Mouse (Mus musculus): ENCODE results near the gene Tuba1c. TPM values are rescaled to one million over a fixed set of nuclear protein-coding genes. Genes with fewer than 3 reads are reported as not detected.
"Not testable (repeated sequence)": the region's sequence is repeated elsewhere in the genome, so short reads cannot be mapped to it uniquely, and the experiment has no call there.

Gene Tuba1c
- polyA plus RNA-seq, 1 experiment from 2014 or later = 202 TPM

GRCm38 (mm10) chr15:99038797-99039196 lies 9.1 kb downstream of the Tuba1c start:
- no peak for ATAC-seq (replicated peaks; ENCODE audit: low FRiP score)
- Histone ChIP-seq H3K27ac (ENCODE audit: low read depth, low read length) (no peak overlapping the region), H3K9me3 (ENCODE audit: control insufficient read depth, low read length) (no peaks in the 10 kb centered on the region), H3K4me2 (no peak overlapping the region), H3K36me3 (ENCODE audit: control insufficient read depth, insufficient read depth, low read length) (peaks cover 23% of the 10 kb centered on the region), H3K9ac (ENCODE audit: low read depth, low read length) (no peak overlapping the region), H3K4me1 (replicated peaks; ENCODE audit: control insufficient read depth, insufficient read depth, low read length) (peaks cover 6% of the 10 kb centered on the region; the same call in 1 of the 2 replicates), H3K27me3 (replicated peaks; ENCODE audit: control insufficient read depth, insufficient read depth, low read length) (no peaks in the 10 kb centered on the region), H3K4me3 (ENCODE audit: low read depth, low read length) (no peak overlapping the region)
- 83% methylated on average over 5 of the region's 5 CpGs for WGBS
- no peak for DNase-seq (ENCODE audit: low spot score)

GRCm38 (mm10) chr15:99039306-99039705 lies 9.6 kb downstream of the Tuba1c start:
- H3K27ac ChIP-seq (ENCODE audit: low read depth, low read length) = no peak overlapping the region
- peaks cover 6% of the 10 kb centered on the region; the same call in 1 of the 2 replicates for H3K4me1 ChIP-seq (replicated peaks; ENCODE audit: control insufficient read depth, insufficient read depth, low read length)
- H3K4me3 ChIP-seq (ENCODE audit: low read depth, low read length) = no peak overlapping the region
- H3K4me2 ChIP-seq = no peak overlapping the region
- ATAC-seq (replicated peaks; ENCODE audit: low FRiP score) (no peak), DNase-seq (ENCODE audit: low spot score) (no peak)
- 78% methylated on average over 4 of the region's 4 CpGs for WGBS
- H3K27me3 ChIP-seq (replicated peaks; ENCODE audit: control insufficient read depth, insufficient read depth, low read length) = no peaks in the 10 kb centered on the region
- no peaks in the 10 kb centered on the region for H3K9me3 ChIP-seq (ENCODE audit: control insufficient read depth, low read length)
- peaks cover 23% of the 10 kb centered on the region for H3K36me3 ChIP-seq (ENCODE audit: control insufficient read depth, insufficient read depth, low read length)
- no peak overlapping the region for H3K9ac ChIP-seq (ENCODE audit: low read depth, low read length)

- Histone ChIP-seq H3K4me3 (ENCODE audit: low read depth, low read length) (no peak overlapping the region), H3K27ac (ENCODE audit: low read depth, low read length) (no peak overlapping the region), H3K4me2 (no peak overlapping the region), H3K9ac (ENCODE audit: low read depth, low read length) (no peak overlapping the region), H3K36me3 (ENCODE audit: control insufficient read depth, insufficient read depth, low read length) (peaks cover 14% of the 10 kb centered on the region), H3K27me3 (replicated peaks; ENCODE audit: control insufficient read depth, insufficient read depth, low read length) (no peaks in the 10 kb centered on the region), H3K9me3 (ENCODE audit: control insufficient read depth, low read length) (no peaks in the 10 kb centered on the region), H3K4me1 (replicated peaks; ENCODE audit: control insufficient read depth, insufficient read depth, low read length) (peaks cover 6% of the 10 kb centered on the region; the same call in 1 of the 2 replicates)
- 53% methylated on average over 26 of the region's 26 CpGs for WGBS
- peak; percentile 34 for DNase-seq (ENCODE audit: low spot score)
- ATAC-seq (replicated peaks; ENCODE audit: low FRiP score) = peak; percentile 43; the same call in 1 of the 2 replicates
These were observed 10.6 kb downstream of the Tuba1c start for GRCm38 (mm10) chr15:99039996-99040919.

GRCm38 (mm10) chr15:99040920-99041856 lies 11.5 kb downstream of the Tuba1c start:
- Histone ChIP-seq H3K4me2 (no peak overlapping the region), H3K36me3 (ENCODE audit: control insufficient read depth, insufficient read depth, low read length) (peaks cover 12% of the 10 kb centered on the region), H3K27me3 (replicated peaks; ENCODE audit: control insufficient read depth, insufficient read depth, low read length) (no peaks in the 10 kb centered on the region), H3K4me3 (ENCODE audit: low read depth, low read length) (no peak overlapping the region), H3K4me1 (replicated peaks; ENCODE audit: control insufficient read depth, insufficient read depth, low read length) (peaks cover 6% of the 10 kb centered on the region; the same call in 1 of the 2 replicates), H3K9ac (ENCODE audit: low read depth, low read length) (no peak overlapping the region), H3K27ac (ENCODE audit: low read depth, low read length) (no peak overlapping the region), H3K9me3 (ENCODE audit: control insufficient read depth, low read length) (no peaks in the 10 kb centered on the region)
- ATAC-seq (replicated peaks; ENCODE audit: low FRiP score) (no peak), DNase-seq (ENCODE audit: low spot score) (no peak)
- 67% methylated on average over 21 of the region's 21 CpGs for WGBS

- Histone ChIP-seq H3K9me3 (ENCODE audit: control insufficient read depth, low read length) (no peaks in the 10 kb centered on the region), H3K4me1 (replicated peaks; ENCODE audit: control insufficient read depth, insufficient read depth, low read length) (peaks cover 6% of the 10 kb centered on the region; the same call in 1 of the 2 replicates), H3K9ac (ENCODE audit: low read depth, low read length) (no peak overlapping the region), H3K36me3 (ENCODE audit: control insufficient read depth, insufficient read depth, low read length) (peaks cover 5% of the 10 kb centered on the region; the same call in 1 of the 2 replicates), H3K4me3 (ENCODE audit: low read depth, low read length) (no peak overlapping the region), H3K4me2 (no peak overlapping the region), H3K27ac (ENCODE audit: low read depth, low read length) (no peak overlapping the region), H3K27me3 (replicated peaks; ENCODE audit: control insufficient read depth, insufficient read depth, low read length) (no peaks in the 10 kb centered on the region)
- ATAC-seq (replicated peaks; ENCODE audit: low FRiP score) (0 out of 2 replicates have a peak, but pooled peaks have one; percentile 20), DNase-seq (ENCODE audit: low spot score) (no peak)
- 72% methylated on average over 5 of the region's 5 CpGs for WGBS
These were observed 12.6 kb downstream of the Tuba1c start for GRCm38 (mm10) chr15:99042334-99042733.

GRCm38 (mm10) chr15:99044854-99045253 lies 15.2 kb downstream of the Tuba1c start:
- Histone ChIP-seq H3K4me2 (no peak overlapping the region), H3K4me1 (replicated peaks; ENCODE audit: control insufficient read depth, insufficient read depth, low read length) (peaks cover 6% of the 10 kb centered on the region; the same call in 1 of the 2 replicates), H3K9me3 (ENCODE audit: control insufficient read depth, low read length) (no peaks in the 10 kb centered on the region), H3K9ac (ENCODE audit: low read depth, low read length) (no peak overlapping the region), H3K27me3 (replicated peaks; ENCODE audit: control insufficient read depth, insufficient read depth, low read length) (no peaks in the 10 kb centered on the region), H3K27ac (ENCODE audit: low read depth, low read length) (no peak overlapping the region), H3K36me3 (ENCODE audit: control insufficient read depth, insufficient read depth, low read length) (no peaks in the 10 kb centered on the region), H3K4me3 (ENCODE audit: low read depth, low read length) (no peak overlapping the region)
- no peak for ATAC-seq (replicated peaks; ENCODE audit: low FRiP score)
- 56% methylated on average over 3 of the region's 3 CpGs for WGBS
- no peak for DNase-seq (ENCODE audit: low spot score)

- H3K4me2 ChIP-seq = not testable (repeated sequence)
These were observed 16.0 kb downstream of the Tuba1c start for GRCm38 (mm10) chr15:99045734-99046133.

GRCm38 (mm10) chr15:99049473-99050253 lies 20.0 kb downstream of the Tuba1c start:
- H3K27me3 ChIP-seq (replicated peaks; ENCODE audit: control insufficient read depth, insufficient read depth, low read length) = peaks cover 28% of the 10 kb centered on the region
- H3K4me3 ChIP-seq (ENCODE audit: low read depth, low read length) = no peak overlapping the region
- ATAC-seq (replicated peaks; ENCODE audit: low FRiP score) (no peak), DNase-seq (ENCODE audit: low spot score) (no peak)
- H3K9ac ChIP-seq (ENCODE audit: low read depth, low read length) = no peak overlapping the region
- WGBS = 24% methylated on average over 13 of the region's 13 CpGs
- H3K9me3 ChIP-seq (ENCODE audit: control insufficient read depth, low read length) = no peaks in the 10 kb centered on the region
- H3K36me3 ChIP-seq (ENCODE audit: control insufficient read depth, insufficient read depth, low read length) = no peaks in the 10 kb centered on the region
- H3K4me1 ChIP-seq (replicated peaks; ENCODE audit: control insufficient read depth, insufficient read depth, low read length) = no peaks in the 10 kb centered on the region
- H3K4me2 ChIP-seq = no peak overlapping the region
- H3K27ac ChIP-seq (ENCODE audit: low read depth, low read length) = no peak overlapping the region

More at GRCm38 (mm10) chr15:99045734-99046133, 16.0 kb downstream of the Tuba1c start:
- not testable (repeated sequence) for DNase-seq (ENCODE audit: low spot score); H3K4me3 ChIP-seq (ENCODE audit: low read depth, low read length); H3K27me3 ChIP-seq (replicated peaks; ENCODE audit: control insufficient read depth, insufficient read depth, low read length); H3K27ac ChIP-seq (ENCODE audit: low read depth, low read length); H3K9ac ChIP-seq (ENCODE audit: low read depth, low read length); H3K9me3 ChIP-seq (ENCODE audit: control insufficient read depth, low read length); H3K36me3 ChIP-seq (ENCODE audit: control insufficient read depth, insufficient read depth, low read length); ATAC-seq (replicated peaks; ENCODE audit: low FRiP score); H3K4me1 ChIP-seq (replicated peaks; ENCODE audit: control insufficient read depth, insufficient read depth, low read length)
- 89% methylated on average over 6 of the region's 6 CpGs for WGBS
